Mouse (Mus musculus): Measurements from ENCODE around the gene Tesk1. TPM values are rescaled to one million over a fixed set of nuclear protein-coding genes. Genes with fewer than 3 reads are reported as not detected.

The Tesk1 gene
- 7.5 and 8.6 TPM in 2 replicates for polyA plus RNA-seq (2015; fragmentation: Nextera tagmentation; extraction: Ambion mirVana)

DNA sequence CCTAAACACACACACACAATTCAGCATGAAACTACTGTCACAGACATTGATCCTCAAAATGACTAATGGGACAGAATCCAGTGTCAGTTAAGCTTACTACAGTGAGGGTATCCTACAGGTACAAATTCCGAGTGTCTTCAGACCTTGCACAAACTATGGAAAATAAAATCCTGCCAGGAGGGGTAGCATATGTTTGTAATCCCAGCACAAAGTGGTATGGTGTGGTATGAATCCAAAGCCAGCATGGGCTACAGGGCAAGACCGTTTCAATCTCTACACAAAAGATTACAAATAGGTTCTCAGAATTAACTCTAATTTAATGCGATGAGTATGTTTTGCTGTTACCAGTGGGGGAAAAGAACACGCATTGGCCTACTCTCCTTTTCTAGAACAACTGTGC lies at the start of gene Tesk1:
TSS of gene Tesk1 (plus strand) at position 301 of the 400 bp plus-strand sequence.
- Histone ChIP-seq H3K4me3 (replicated peaks; ENCODE audit: low read length) (peak within 1 kb of the TSS; percentile 90), H3K9ac (replicated peaks; ENCODE audit: low read depth, low read length) (peak within 1 kb of the TSS; percentile 95), H3K27ac (ENCODE audit: low read length) (peak within 1 kb of the TSS; percentile 95), H3K9me3 (ENCODE audit: control insufficient read depth, low read length) (no peaks in the 10 kb centered on the region), H3K4me2 (ENCODE audit: low read length) (peak within 1 kb of the TSS; percentile 93), H3K4me1 (replicated peaks; ENCODE audit: control insufficient read depth, insufficient read depth, low read length) (peaks cover 14% of the 10 kb centered on the region), H3K36me3 (ENCODE audit: control insufficient read depth, insufficient read depth) (peaks cover 3% of the 10 kb centered on the region; the same call in 1 of the 2 replicates), H3K27me3 (replicated peaks; ENCODE audit: control insufficient read depth, insufficient read depth, low read length) (no peaks in the 10 kb centered on the region)
- 21% methylated on average over 4 of the region's 4 CpGs for WGBS
- ATAC-seq, result peak; percentile 2; the same call in 1 of the 2 replicates

DNA sequence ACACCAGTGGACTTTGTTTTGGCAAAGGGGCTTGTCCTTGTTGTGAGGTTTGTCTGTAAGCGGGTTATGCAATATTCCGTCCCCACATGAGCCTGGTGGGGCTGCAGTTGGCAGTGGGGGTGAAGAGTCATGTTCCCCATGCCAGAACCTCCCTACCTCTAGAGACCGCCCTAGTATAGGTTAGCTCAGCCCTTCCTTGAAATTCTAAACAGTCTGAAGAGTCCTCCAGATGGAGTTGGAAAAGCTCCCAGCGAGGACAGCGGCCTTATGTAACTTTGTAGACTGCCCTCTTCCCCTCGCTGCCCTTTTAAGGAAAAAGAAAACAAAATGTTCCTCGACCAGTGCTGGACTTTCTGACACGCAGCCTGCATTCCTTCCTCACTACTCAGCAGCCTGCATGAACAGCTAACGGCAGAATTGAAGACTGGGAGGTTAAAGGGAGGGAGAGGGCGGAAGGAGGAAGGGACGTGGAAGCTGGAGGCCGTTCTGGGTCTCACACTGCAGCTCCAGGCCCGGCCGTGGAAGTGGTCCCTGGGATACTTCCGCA lies 47.3 kb upstream of the Tesk1 start:
- Histone ChIP-seq H3K36me3 (ENCODE audit: control insufficient read depth, insufficient read depth) (no peaks in the 10 kb centered on the region), H3K4me1 (replicated peaks; ENCODE audit: control insufficient read depth, insufficient read depth, low read length) (peaks cover 7% of the 10 kb centered on the region; the same call in 1 of the 2 replicates), H3K9me3 (ENCODE audit: control insufficient read depth, low read length) (no peaks in the 10 kb centered on the region), H3K4me3 (replicated peaks; ENCODE audit: low read length) (no peak overlapping the region), H3K27me3 (replicated peaks; ENCODE audit: control insufficient read depth, insufficient read depth, low read length) (no peaks in the 10 kb centered on the region), H3K4me2 (ENCODE audit: low read length) (no peak overlapping the region), H3K27ac (ENCODE audit: low read length) (peak overlapping the region; percentile 6; the same call in 1 of the 2 replicates), H3K9ac (replicated peaks; ENCODE audit: low read depth, low read length) (no peak overlapping the region)
- ATAC-seq, result no peak
- 74% methylated on average over 15 of the region's 15 CpGs for WGBS

DNA sequence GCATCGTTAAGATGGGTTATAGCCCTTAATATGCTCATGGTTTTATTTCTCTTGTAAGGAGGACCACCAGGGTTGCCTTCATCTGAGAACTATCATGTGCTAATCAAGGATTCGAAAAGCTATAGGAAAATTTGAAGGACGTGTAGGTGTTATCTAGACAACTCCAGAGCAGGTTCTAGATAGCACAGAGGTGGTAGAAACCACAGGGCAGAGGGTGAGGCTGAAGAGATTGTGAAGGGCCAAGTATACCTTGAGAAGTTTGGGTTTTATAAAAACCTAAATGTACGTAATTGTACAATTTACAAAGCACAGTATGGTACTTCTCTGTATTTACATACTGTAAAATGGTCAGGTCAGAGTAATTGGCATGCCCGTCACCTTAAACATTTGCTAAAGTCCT lies 46.6 kb upstream of the Tesk1 start:
- no peak overlapping the region for H3K9ac ChIP-seq (replicated peaks; ENCODE audit: low read depth, low read length)
- no peak for ATAC-seq

DNA sequence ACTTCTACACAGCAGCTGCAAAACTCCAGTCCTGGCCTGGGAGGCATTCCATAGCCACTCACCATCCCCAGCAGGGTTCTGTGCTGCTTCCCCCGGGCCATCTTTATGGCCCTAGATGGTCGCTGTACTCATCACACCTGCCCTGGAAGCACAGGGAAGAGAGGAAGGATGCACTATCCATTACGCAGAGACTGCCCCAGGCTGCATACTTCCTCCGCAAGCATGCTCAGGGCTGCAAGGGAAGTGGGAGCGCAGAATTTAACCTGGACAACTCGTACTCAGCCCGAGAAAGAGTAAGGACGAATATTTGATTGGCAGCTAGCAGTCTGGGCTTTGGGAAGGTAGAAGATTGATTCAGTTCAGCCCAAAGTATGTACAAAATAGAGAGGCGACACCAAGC lies 45.9 kb upstream of the Tesk1 start:
- WGBS, result 82% methylated on average over 9 of the region's 9 CpGs
- no peaks in the 10 kb centered on the region for H3K27me3 ChIP-seq (replicated peaks; ENCODE audit: control insufficient read depth, insufficient read depth, low read length)

More for the DNA sequence above, 46.6 kb upstream of the Tesk1 start:
- Histone ChIP-seq H3K36me3 (ENCODE audit: control insufficient read depth, insufficient read depth) (no peaks in the 10 kb centered on the region), H3K27me3 (replicated peaks; ENCODE audit: control insufficient read depth, insufficient read depth, low read length) (no peaks in the 10 kb centered on the region), H3K27ac (ENCODE audit: low read length) (no peak overlapping the region), H3K9me3 (ENCODE audit: control insufficient read depth, low read length) (no peaks in the 10 kb centered on the region), H3K4me2 (ENCODE audit: low read length) (no peak overlapping the region), H3K4me1 (replicated peaks; ENCODE audit: control insufficient read depth, insufficient read depth, low read length) (peaks cover 7% of the 10 kb centered on the region; the same call in 1 of the 2 replicates), H3K4me3 (replicated peaks; ENCODE audit: low read length) (no peak overlapping the region)
- WGBS, result 89% methylated on average over 5 of the region's 5 CpGs

DNA sequence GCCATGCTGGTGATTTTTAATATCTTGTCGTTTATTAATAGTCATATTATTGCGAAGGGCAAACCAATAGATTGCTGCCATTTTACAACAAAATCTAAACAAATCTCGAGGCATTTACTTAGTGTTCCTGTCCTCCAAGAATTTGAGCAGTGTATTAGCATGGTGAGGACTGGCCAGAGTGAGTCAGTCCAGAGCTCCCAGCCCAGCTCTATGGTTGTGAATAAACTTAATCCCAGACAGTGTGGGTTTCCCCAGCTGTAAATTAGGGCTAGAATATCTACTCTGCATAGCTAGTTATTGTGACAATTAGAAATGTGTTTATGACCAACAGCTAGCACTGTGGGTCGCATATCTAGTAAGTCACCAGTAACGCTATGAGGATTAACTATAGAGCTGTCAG lies 45.4 kb upstream of the Tesk1 start:
- ATAC-seq, result no peak
- H3K4me1 ChIP-seq (replicated peaks; ENCODE audit: control insufficient read depth, insufficient read depth, low read length), result peaks cover 10% of the 10 kb centered on the region
- 89% methylated on average over 5 of the region's 5 CpGs for WGBS

More for the DNA sequence above, 45.9 kb upstream of the Tesk1 start:
- Histone ChIP-seq H3K9ac (replicated peaks; ENCODE audit: low read depth, low read length) (no peak overlapping the region), H3K4me3 (replicated peaks; ENCODE audit: low read length) (no peak overlapping the region), H3K36me3 (ENCODE audit: control insufficient read depth, insufficient read depth) (no peaks in the 10 kb centered on the region), H3K27ac (ENCODE audit: low read length) (no peak overlapping the region), H3K4me1 (replicated peaks; ENCODE audit: control insufficient read depth, insufficient read depth, low read length) (peaks cover 8% of the 10 kb centered on the region), H3K4me2 (ENCODE audit: low read length) (no peak overlapping the region), H3K9me3 (ENCODE audit: control insufficient read depth, low read length) (no peaks in the 10 kb centered on the region)
- no peak for ATAC-seq

DNA sequence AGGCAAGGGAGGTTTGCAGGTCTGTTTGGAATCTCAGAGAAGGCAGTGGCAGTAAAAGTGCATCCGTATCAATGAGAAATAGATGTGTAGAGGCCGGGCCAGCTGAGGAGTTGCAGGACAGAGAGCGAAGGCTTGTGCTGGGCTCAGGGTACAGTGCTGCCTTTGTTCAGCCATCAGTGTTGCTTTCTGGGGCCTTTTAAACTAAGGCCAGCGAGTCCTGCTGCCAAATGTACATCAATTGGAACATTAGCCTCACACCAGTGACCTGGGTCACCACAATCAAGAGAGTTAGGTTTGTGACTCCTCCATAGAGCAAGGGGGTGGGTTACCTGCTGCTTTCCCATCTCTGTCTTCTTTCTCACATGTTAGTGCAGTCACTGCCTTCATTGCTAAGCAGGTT lies 43.7 kb upstream of the Tesk1 start:
- Histone ChIP-seq H3K9ac (replicated peaks; ENCODE audit: low read depth, low read length) (no peak overlapping the region), H3K4me1 (replicated peaks; ENCODE audit: control insufficient read depth, insufficient read depth, low read length) (peaks cover 10% of the 10 kb centered on the region), H3K36me3 (ENCODE audit: control insufficient read depth, insufficient read depth) (no peaks in the 10 kb centered on the region), H3K27me3 (replicated peaks; ENCODE audit: control insufficient read depth, insufficient read depth, low read length) (no peaks in the 10 kb centered on the region), H3K4me2 (ENCODE audit: low read length) (no peak overlapping the region), H3K27ac (ENCODE audit: low read length) (no peak overlapping the region), H3K4me3 (replicated peaks; ENCODE audit: low read length) (no peak overlapping the region), H3K9me3 (ENCODE audit: control insufficient read depth, low read length) (no peaks in the 10 kb centered on the region)
- 45% methylated on average over 4 of the region's 4 CpGs for whole genome bisulfite sequencing
- no peak for ATAC-seq

More for the DNA sequence above, 45.4 kb upstream of the Tesk1 start:
- no peaks in the 10 kb centered on the region for H3K9me3 ChIP-seq (ENCODE audit: control insufficient read depth, low read length)
- H3K4me2 ChIP-seq (ENCODE audit: low read length), result no peak overlapping the region
- H3K36me3 ChIP-seq (ENCODE audit: control insufficient read depth, insufficient read depth), result no peaks in the 10 kb centered on the region
- no peak overlapping the region for H3K9ac ChIP-seq (replicated peaks; ENCODE audit: low read depth, low read length)
- no peak overlapping the region for H3K4me3 ChIP-seq (replicated peaks; ENCODE audit: low read length)
- no peak overlapping the region for H3K27ac ChIP-seq (ENCODE audit: low read length)
- H3K27me3 ChIP-seq (replicated peaks; ENCODE audit: control insufficient read depth, insufficient read depth, low read length), result no peaks in the 10 kb centered on the region

DNA sequence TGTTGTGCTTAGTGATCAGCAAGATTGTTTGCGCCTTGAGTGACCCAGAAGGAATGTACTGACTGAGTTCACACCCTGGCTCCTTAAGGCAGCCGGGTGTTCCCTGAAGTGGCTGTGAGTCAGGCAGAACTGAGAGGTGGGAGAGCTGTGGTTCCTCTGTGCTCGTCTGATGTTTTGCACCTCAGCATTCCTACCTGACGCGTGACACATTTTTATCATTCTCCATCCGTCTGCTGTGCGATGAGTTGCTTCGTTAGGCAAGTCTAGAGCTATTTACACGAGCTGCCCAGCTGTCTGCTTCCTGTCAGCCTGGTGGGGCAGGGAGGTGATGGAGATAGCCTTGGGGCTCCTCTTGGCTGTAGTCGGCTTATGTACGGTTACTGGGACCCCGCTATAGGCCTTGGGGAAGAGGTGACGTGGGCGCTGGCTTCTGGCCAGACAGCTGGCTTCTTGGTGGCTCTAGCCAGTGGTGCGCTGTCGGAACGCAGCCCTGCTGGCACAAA lies 42.9 kb upstream of the Tesk1 start:
- no peak overlapping the region for H3K4me2 ChIP-seq (ENCODE audit: low read length)
- H3K9ac ChIP-seq (replicated peaks; ENCODE audit: low read depth, low read length), result no peak overlapping the region
- no peaks in the 10 kb centered on the region for H3K27me3 ChIP-seq (replicated peaks; ENCODE audit: control insufficient read depth, insufficient read depth, low read length)
- H3K4me3 ChIP-seq (replicated peaks; ENCODE audit: low read length), result no peak overlapping the region
- no peaks in the 10 kb centered on the region for H3K9me3 ChIP-seq (ENCODE audit: control insufficient read depth, low read length)
- peak; percentile 68; the same call in 1 of the 2 replicates for ATAC-seq
- H3K27ac ChIP-seq (ENCODE audit: low read length), result no peak overlapping the region
- H3K36me3 ChIP-seq (ENCODE audit: control insufficient read depth, insufficient read depth), result no peaks in the 10 kb centered on the region
- WGBS, result 50% methylated on average over 17 of the region's 17 CpGs
- peaks cover 10% of the 10 kb centered on the region for H3K4me1 ChIP-seq (replicated peaks; ENCODE audit: control insufficient read depth, insufficient read depth, low read length)

DNA sequence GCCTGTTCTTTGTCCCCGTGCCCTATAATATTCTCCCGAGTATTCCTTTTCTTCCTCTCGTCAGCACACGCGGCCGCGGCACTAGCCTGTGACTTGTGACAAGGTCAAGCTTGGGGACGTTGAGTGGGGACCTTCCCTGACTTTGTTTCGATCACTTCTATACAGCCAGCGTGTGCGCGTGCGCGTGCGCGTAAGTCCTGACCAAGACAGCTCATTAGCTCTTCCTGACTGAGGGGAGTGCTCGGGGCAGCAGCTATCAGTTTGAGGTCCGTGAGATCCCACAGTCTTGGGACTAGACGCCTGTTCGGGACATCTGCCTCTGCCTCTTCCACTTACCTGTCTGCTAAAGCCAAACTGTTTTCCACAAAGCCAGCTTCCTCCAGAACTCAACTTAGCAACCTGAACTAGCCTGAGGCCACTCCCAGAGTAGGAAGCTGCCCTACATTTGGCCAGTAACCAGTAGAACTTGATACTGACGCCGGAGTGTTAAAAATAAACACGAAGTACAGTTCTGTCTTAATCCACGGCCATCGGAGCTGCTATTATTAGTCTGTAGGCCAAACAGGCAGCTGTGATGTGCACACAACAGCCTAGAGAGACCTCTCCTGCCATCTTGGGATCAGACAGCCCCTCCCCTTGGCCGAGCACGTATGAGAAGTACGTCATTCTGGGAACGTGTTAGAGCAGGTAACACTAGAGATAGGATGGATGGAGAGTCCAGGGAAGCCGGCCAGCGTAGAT lies 42.2 kb upstream of the Tesk1 start:
- ATAC-seq, result no peak
- WGBS, result 86% methylated on average over 31 of the region's 31 CpGs

DNA sequence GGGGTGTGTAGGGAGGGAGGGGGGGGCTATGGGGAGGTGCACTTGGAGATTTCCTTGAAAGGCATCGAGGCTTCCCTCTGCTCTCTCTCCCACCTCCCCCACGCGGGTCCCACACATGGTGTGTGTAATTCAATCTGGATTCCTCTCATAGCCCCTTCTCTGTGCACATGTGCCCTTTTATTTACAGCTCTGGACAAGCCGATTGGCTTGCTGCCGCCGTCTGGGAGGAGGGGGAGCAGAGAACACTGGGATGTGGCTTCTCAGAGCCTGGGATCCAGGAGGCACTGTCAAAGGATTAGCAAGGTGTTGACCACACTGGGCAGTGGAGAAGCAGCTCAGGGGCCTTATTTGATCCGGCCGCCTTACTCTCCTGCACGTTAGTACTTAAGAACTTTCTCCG lies 40.8 kb upstream of the Tesk1 start:
- Histone ChIP-seq H3K9me3 (ENCODE audit: control insufficient read depth, low read length) (no peaks in the 10 kb centered on the region), H3K27me3 (replicated peaks; ENCODE audit: control insufficient read depth, insufficient read depth, low read length) (no peaks in the 10 kb centered on the region), H3K4me1 (replicated peaks; ENCODE audit: control insufficient read depth, insufficient read depth, low read length) (peaks cover 15% of the 10 kb centered on the region), H3K36me3 (ENCODE audit: control insufficient read depth, insufficient read depth) (no peaks in the 10 kb centered on the region), H3K4me2 (ENCODE audit: low read length) (no peak overlapping the region), H3K4me3 (replicated peaks; ENCODE audit: low read length) (no peak overlapping the region), H3K9ac (replicated peaks; ENCODE audit: low read depth, low read length) (no peak overlapping the region), H3K27ac (ENCODE audit: low read length) (no peak overlapping the region)
- 16% methylated on average over 10 of the region's 10 CpGs for WGBS
- ATAC-seq, result no peak

More for the DNA sequence above, 42.2 kb upstream of the Tesk1 start:
- H3K4me1 ChIP-seq (replicated peaks; ENCODE audit: control insufficient read depth, insufficient read depth, low read length), result peaks cover 10% of the 10 kb centered on the region
- H3K4me3 ChIP-seq (replicated peaks; ENCODE audit: low read length), result no peak overlapping the region
- H3K27ac ChIP-seq (ENCODE audit: low read length), result no peak overlapping the region
- no peaks in the 10 kb centered on the region for H3K27me3 ChIP-seq (replicated peaks; ENCODE audit: control insufficient read depth, insufficient read depth, low read length)
- no peaks in the 10 kb centered on the region for H3K9me3 ChIP-seq (ENCODE audit: control insufficient read depth, low read length)
- H3K36me3 ChIP-seq (ENCODE audit: control insufficient read depth, insufficient read depth), result no peaks in the 10 kb centered on the region
- H3K4me2 ChIP-seq (ENCODE audit: low read length), result no peak overlapping the region
- no peak overlapping the region for H3K9ac ChIP-seq (replicated peaks; ENCODE audit: low read depth, low read length)

Measured in forebrain, embryonic 16.5 days (tissue).